Mouse (Mus musculus) hindbrain, embryonic 16.5 days (tissue): ENCODE data around the gene Gsk3a. TPM values are rescaled to one million over a fixed set of nuclear protein-coding genes. Genes with fewer than 3 reads are reported as not detected.

Experiments
- ATAC-seq: fragments of 200-750 bp; cut with Nextera tagmentation; 2 replicates; pipeline ENCODE4 v1.8.0; 2017; ENCODE audit warnings: moderate TSS enrichment, moderate library complexity
- H3K27ac ChIP-seq: fragments of 300-500 bp; sonication (generic); 2 replicates; pipeline ENCODE4 v1.5.1; 2014; ENCODE audit warnings: low read depth, mild to moderate bottlenecking, control low read depth, low read length, moderate library complexity
- H3K27me3 ChIP-seq: fragments of 300-500 bp; sonication (generic); replicated peaks from 2 replicates; pipeline ENCODE4 v1.6.1; 2014; ENCODE audit warnings: low read length; ENCODE audit not compliant: control insufficient read depth, insufficient read depth
- H3K36me3 ChIP-seq: fragments of 300-500 bp; sonication (generic); 2 replicates; pipeline ENCODE4 v1.6.1; 2014; ENCODE audit warnings: mild to moderate bottlenecking, low read length, moderate library complexity, mixed read lengths; ENCODE audit not compliant: control insufficient read depth, insufficient read depth
- H3K4me1 ChIP-seq: fragments of 300-500 bp; sonication (generic); 2 replicates; pipeline ENCODE4 v1.6.1; 2014; ENCODE audit warnings: low read depth, low read length; ENCODE audit not compliant: control insufficient read depth, insufficient read depth
- H3K4me2 ChIP-seq: fragments of 300-500 bp; sonication (generic); 2 replicates; pipeline ENCODE4 v1.6.1; 2014; ENCODE audit warnings: mild to moderate bottlenecking, low read length, control low read depth, moderate library complexity
- H3K4me3 ChIP-seq: fragments of 300-500 bp; sonication (generic); 2 replicates; pipeline ENCODE4 v1.5.1; 2014; ENCODE audit warnings: mild to moderate bottlenecking, low read length, control low read depth, moderate library complexity
- H3K9ac ChIP-seq: fragments of 300-500 bp; sonication (generic); 2 replicates; pipeline ENCODE4 v1.6.1; 2014; ENCODE audit warnings: low read depth, mild to moderate bottlenecking, control low read depth, low read length, moderate library complexity
- H3K9me3 ChIP-seq: fragments of 300-500 bp; sonication (generic); 2 replicates; pipeline ENCODE4 v1.6.1; 2014; ENCODE audit warnings: mild to moderate bottlenecking, low read length, moderate library complexity; ENCODE audit not compliant: control insufficient read depth
- WGBS: fragments of 180-500 bp; shearing (Covaris S2); extraction: QIAGEN DNeasy Blood & Tissue Kit; methylation state at CpG from one replicate; pipeline ENCODE4 v1.1.7; 2014; 5-methylcytosine and 5-hydroxymethylcytosine counted together
- polyA plus RNA-seq: library from polyadenylated mRNA; unstranded; fragments of >200 nt; fragmentation: Nextera tagmentation; extraction: Ambion mirVana; gene quantifications from 2 replicates; pipeline ENCODE4 v1.2.1, GENCODE M21; 2015

The Gsk3a gene
- polyA plus RNA-seq, 1 experiment from 2014 or later, result 13.0 TPM

- Histone ChIP-seq H3K4me2 (no peak overlapping the region), H3K27ac (no peak overlapping the region), H3K36me3 (peaks cover 46% of the 10 kb centered on the region), H3K9me3 (no peaks in the 10 kb centered on the region), H3K4me3 (no peak overlapping the region), H3K27me3 (no peaks in the 10 kb centered on the region), H3K4me1 (peaks cover 19% of the 10 kb centered on the region), H3K9ac (no peak overlapping the region)
- whole genome bisulfite sequencing, result 60% methylated on average over 5 of the region's 5 CpGs
- no peak for ATAC-seq
Observed at GRCm38 (mm10) chr7:25232101-25232648, 5.5 kb downstream of the Gsk3a start.

GRCm38 (mm10) chr7:25230690-25231285 is 6.9 kb downstream of the Gsk3a start:
- WGBS, result 88% methylated on average over 9 of the region's 9 CpGs
- peaks cover 54% of the 10 kb centered on the region for H3K36me3 ChIP-seq
- H3K27ac ChIP-seq, result no peak overlapping the region
- H3K4me1 ChIP-seq, result peaks cover 7% of the 10 kb centered on the region
- H3K9ac ChIP-seq, result no peak overlapping the region
- no peak overlapping the region for H3K4me2 ChIP-seq
- ATAC-seq, result no peak
- H3K27me3 ChIP-seq, result no peaks in the 10 kb centered on the region
- no peaks in the 10 kb centered on the region for H3K9me3 ChIP-seq
- no peak overlapping the region for H3K4me3 ChIP-seq

DNA sequence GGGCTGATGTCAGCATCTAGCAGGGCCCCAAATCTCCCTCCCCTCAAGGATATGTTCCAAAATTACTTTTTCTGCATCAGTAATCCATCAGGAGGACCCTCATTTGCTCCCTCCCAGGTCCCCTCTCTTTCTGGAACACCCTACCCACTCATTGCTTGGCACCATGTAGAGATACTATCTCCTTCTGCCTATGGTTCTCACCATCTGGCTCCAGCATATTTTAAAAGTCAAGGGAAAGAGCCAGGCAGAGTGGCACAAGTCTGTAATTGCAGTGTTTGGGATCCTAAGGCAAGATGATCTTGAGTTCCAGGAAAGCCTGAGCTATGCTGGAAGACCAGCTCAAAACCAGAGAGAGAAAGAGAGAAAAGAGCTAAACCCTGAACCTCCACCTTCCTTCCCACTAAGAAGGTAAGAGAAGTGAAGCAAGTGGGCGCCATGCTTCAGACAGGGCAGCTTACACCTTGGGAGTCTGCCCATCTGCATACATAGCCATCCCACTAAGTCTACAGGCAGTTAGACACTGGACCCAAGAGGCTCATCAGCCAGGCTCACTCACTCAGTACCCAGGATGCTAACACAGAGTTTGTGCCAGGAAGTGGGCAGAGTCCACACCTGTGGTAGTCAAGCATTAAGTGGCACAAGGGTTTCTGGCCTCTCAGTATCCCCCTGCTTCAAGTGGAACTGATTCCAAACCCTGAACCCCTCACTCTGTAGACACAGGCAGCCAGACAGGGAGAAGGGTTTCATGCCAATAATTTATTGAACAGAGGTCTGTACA is 9.9 kb downstream of the Gsk3a start:
- Histone ChIP-seq H3K9ac (no peak overlapping the region), H3K27ac (no peak overlapping the region), H3K4me2 (no peak overlapping the region), H3K27me3 (no peaks in the 10 kb centered on the region), H3K36me3 (peaks cover 59% of the 10 kb centered on the region), H3K4me1 (no peaks in the 10 kb centered on the region), H3K9me3 (no peaks in the 10 kb centered on the region), H3K4me3 (no peak overlapping the region)
- WGBS, result 100% methylated on average over 1 of the region's 1 CpGs
- ATAC-seq, result no peak

DNA sequence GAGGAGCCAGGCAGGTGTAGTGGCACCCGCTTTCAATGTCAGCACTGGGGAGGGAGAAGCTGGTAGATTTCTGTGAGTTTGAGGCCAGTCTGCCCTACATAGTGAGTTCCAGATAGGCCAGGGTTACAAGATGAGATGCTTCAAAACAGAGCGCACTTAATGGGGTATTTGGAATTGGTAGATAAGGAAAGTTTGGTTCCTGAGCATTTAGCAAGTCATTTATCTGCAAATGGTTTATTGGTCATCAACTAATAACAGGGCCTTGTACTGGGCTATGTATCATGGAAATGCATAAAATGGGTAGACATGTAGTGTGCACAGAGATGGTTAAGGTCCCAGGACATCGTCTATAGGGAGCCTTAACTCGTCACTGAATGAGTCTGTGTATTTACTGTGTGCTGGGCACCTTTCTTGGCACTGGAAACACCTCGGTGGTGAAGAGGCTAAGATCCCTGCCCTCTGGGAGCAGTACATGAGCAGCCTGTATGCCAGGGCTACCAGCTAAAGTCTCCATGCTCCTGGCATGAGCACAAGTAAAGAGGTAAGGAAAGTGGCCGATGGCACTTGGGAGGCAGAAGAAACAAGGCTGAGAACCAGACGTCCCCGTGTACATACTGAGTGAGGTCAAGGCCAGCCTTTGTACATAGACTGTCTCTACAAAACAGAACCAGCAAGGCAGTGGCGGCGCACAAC is 15.2 kb downstream of the Gsk3a start:
- H3K9ac ChIP-seq, result peak overlapping the region; percentile 85; the same call in 1 of the 2 replicates
- 86% methylated on average over 10 of the region's 10 CpGs for WGBS
- H3K4me3 ChIP-seq, result peak overlapping the region; percentile 78

GRCm38 (mm10) chr7:25221102-25221883 is 16.4 kb downstream of the Gsk3a start, which contains the start of gene Zfp526:
Gene Zfp526, plus strand, starts transcription at chr7:25221425.
- Histone ChIP-seq H3K4me2 (peak within 1 kb of the TSS; percentile 92), H3K27ac (peak within 1 kb of the TSS; percentile 91), H3K9me3 (no peaks in the 10 kb centered on the region), H3K27me3 (no peaks in the 10 kb centered on the region), H3K4me1 (peaks cover 27% of the 10 kb centered on the region), H3K9ac (peak within 1 kb of the TSS; percentile 85), H3K4me3 (peak within 1 kb of the TSS; percentile 78), H3K36me3 (peaks cover 23% of the 10 kb centered on the region)
- under 1% methylated on average over 44 of the region's 45 CpGs for WGBS
- peak; percentile 96 for ATAC-seq

More for the DNA sequence above, 15.2 kb downstream of the Gsk3a start:
- Histone ChIP-seq H3K9me3 (no peaks in the 10 kb centered on the region), H3K4me2 (peak overlapping the region; percentile 92), H3K4me1 (peaks cover 27% of the 10 kb centered on the region), H3K27me3 (no peaks in the 10 kb centered on the region), H3K27ac (no peak overlapping the region), H3K36me3 (peaks cover 26% of the 10 kb centered on the region)
- ATAC-seq, result no peak

GRCm38 (mm10) chr7:25220457-25221101 is 17.1 kb downstream of the Gsk3a start, which contains the start of gene Dedd2:
Gene Dedd2, minus strand, starts transcription at chr7:25220615.
- peak within 1 kb of the TSS; percentile 92 for H3K4me2 ChIP-seq
- no peaks in the 10 kb centered on the region for H3K9me3 ChIP-seq
- H3K4me3 ChIP-seq, result peak within 1 kb of the TSS; percentile 78

DNA sequence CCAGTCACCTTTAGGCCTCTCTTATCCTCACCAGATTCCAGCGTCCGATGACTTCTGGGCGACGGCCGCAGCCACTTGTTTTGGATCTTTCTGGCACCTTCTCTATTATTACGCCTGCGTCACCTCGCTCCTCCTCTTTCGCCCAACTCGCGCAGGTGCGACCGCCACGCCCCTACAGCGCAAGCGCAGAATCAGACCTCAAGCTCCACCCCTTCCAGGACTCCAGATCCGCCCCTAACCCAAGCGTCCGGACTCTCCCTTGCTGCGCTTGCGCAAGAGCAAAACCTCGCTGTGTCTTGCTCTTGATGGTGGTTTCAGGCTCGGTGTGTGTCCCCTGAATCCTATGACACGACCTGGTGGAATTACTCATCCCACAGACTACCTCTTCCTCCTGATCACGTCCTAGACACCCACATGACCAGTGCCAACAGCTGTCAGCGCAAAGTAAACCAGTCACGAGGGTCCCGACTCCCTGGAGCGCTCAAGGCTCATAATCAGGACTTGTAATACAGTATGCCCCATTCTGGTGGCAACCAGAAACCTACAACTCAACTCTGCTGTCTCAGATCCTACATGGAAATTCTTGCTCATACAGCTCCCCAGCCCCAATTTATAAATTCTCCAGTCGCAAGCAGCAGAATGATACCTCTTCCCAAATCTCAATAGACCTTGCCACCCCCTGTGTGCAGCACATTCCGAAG is 17.7 kb downstream of the Gsk3a start:
- H3K9ac ChIP-seq, result peak overlapping the region; percentile 82
- 4% methylated on average over 31 of the region's 31 CpGs for WGBS
- peak overlapping the region; percentile 92 for H3K4me2 ChIP-seq
- peak overlapping the region; percentile 81 for H3K27ac ChIP-seq
- no peaks in the 10 kb centered on the region for H3K9me3 ChIP-seq
- H3K4me1 ChIP-seq, result peaks cover 27% of the 10 kb centered on the region
- peak; percentile 78 for ATAC-seq
- H3K36me3 ChIP-seq, result peaks cover 9% of the 10 kb centered on the region; the same call in 1 of the 2 replicates
- no peaks in the 10 kb centered on the region for H3K27me3 ChIP-seq
- H3K4me3 ChIP-seq, result peak overlapping the region; percentile 78

More at GRCm38 (mm10) chr7:25220457-25221101, 17.1 kb downstream of the Gsk3a start, which contains the start of gene Dedd2:
- Histone ChIP-seq H3K36me3 (peaks cover 16% of the 10 kb centered on the region), H3K27ac (peak within 1 kb of the TSS; percentile 91), H3K27me3 (no peaks in the 10 kb centered on the region), H3K9ac (peak within 1 kb of the TSS; percentile 85), H3K4me1 (peaks cover 27% of the 10 kb centered on the region)
- 9% methylated on average over 20 of the region's 20 CpGs for WGBS
- ATAC-seq, result no peak

DNA sequence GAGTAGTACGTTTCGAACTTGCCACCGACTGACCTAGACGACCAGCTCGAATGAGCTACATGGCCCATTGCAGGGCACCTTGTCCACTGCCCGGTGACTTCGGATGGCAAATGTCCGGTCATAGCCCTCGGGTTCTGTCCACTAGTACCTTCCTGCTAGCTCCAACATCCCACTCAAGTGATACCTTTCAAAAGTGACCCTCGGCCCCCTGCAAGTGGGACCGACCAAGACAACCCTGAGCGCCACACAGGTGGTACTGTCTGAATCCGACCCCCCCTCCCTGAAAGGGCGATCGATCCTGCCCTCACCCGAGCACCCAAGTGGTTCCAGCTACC is 18.3 kb downstream of the Gsk3a start:
- peak overlapping the region; percentile 81 for H3K27ac ChIP-seq
- H3K9me3 ChIP-seq, result no peaks in the 10 kb centered on the region
- H3K36me3 ChIP-seq, result peaks cover 4% of the 10 kb centered on the region; the same call in 1 of the 2 replicates
- H3K4me2 ChIP-seq, result peak overlapping the region; percentile 92
- ATAC-seq, result peak; percentile 43
- peak overlapping the region; percentile 78 for H3K4me3 ChIP-seq
- WGBS, result under 1% methylated on average over 16 of the region's 16 CpGs
- H3K9ac ChIP-seq, result peak overlapping the region; percentile 82
- no peaks in the 10 kb centered on the region for H3K27me3 ChIP-seq
- H3K4me1 ChIP-seq, result peaks cover 27% of the 10 kb centered on the region
